Mouse (Mus musculus) bone marrow, adult 2 months (tissue): ENCODE results near the gene Tpbgl. TPM values are rescaled to one million over a fixed set of nuclear protein-coding genes. Genes with fewer than 3 reads are reported as not detected.

Source experiments
- H3K27ac ChIP-seq: fragments of 200-500 bp; 2 replicates; pipeline ENCODE4 v1.5.1; 2012; ENCODE audit warnings: low read depth, mild to moderate bottlenecking, control low read depth, inconsistent platforms, low read length; ENCODE audit not compliant: control insufficient read depth, poor library complexity, insufficient read depth
- H3K4me1 ChIP-seq: fragments of 200-500 bp; 2 replicates; pipeline ENCODE4 v1.6.1; 2011; ENCODE audit warnings: low read length; ENCODE audit not compliant: control insufficient read depth, insufficient read depth
- H3K4me3 ChIP-seq: fragments of 200-500 bp; replicated peaks from 2 replicates; pipeline ENCODE3; 2011; ENCODE audit warnings: mild to moderate bottlenecking, low read depth, low read length, control low read depth; ENCODE audit not compliant: control insufficient read depth
- CTCF ChIP-seq: fragments of 200-500 bp; IDR thresholded peaks from 2 replicates; pipeline ENCODE4 v1.5.1; 2011; ENCODE audit warnings: low read length, control low read depth; ENCODE audit not compliant: control insufficient read depth, insufficient read depth
- POLR2A ChIP-seq: fragments of 200-500 bp; IDR thresholded peaks from 2 replicates; pipeline ENCODE4 v1.6.1; 2011; ENCODE audit warnings: low read depth, mild to moderate bottlenecking, control low read depth, low read length, borderline replicate concordance; ENCODE audit not compliant: control insufficient read depth
- WGBS: fragments of 180-500 bp; shearing (Covaris S2); methylation state at CpG from one replicate; pipeline ENCODE4 v1.1.7; 2018; 5-methylcytosine and 5-hydroxymethylcytosine counted together
- polyA plus RNA-seq: library from polyadenylated mRNA; stranded (reverse); fragments of >200 nt; gene quantifications from 2 replicates; pipeline ENCODE4 v1.2.4, GENCODE M21; 2011; ENCODE audit warnings: low replicate concordance; ENCODE audit not compliant: missing spikeins, insufficient read depth, insufficient read length

The Tpbgl gene
- polyA plus RNA-seq, 1 experiment = not detected

GRCm38 (mm10) chr7:99625722-99626375, 1.1 kb downstream of the Tpbgl start:
- TF ChIP-seq POLR2A (no peak), CTCF (peak; percentile 88)
- H3K4me3 ChIP-seq = no peak overlapping the region
- no peaks in the 10 kb centered on the region; the same call in 1 of the 2 replicates for H3K4me1 ChIP-seq
- WGBS = 1% methylated on average over 81 of the region's 81 CpGs
- peak overlapping the region; percentile 23; the same call in 1 of the 2 replicates for H3K27ac ChIP-seq

- 3% methylated on average over 3 of the region's 3 CpGs for whole genome bisulfite sequencing
- TF ChIP-seq POLR2A (no peak), CTCF (peak; percentile 58)
- H3K27ac ChIP-seq = no peak overlapping the region
- H3K4me1 ChIP-seq = no peaks in the 10 kb centered on the region; the same call in 1 of the 2 replicates
- H3K4me3 ChIP-seq = no peak overlapping the region
These were observed 8.0 kb downstream of the Tpbgl start for GRCm38 (mm10) chr7:99618860-99619259.

- WGBS = 78% methylated on average over 2 of the region's 2 CpGs
- Histone ChIP-seq H3K27ac (no peak overlapping the region), H3K4me3 (no peak overlapping the region), H3K4me1 (no peaks in the 10 kb centered on the region; the same call in 1 of the 2 replicates)
- no peak for TF ChIP-seq POLR2A
- peak; percentile 24; the same call in 1 of the 2 replicates for TF ChIP-seq CTCF
These were observed 8.6 kb downstream of the Tpbgl start for GRCm38 (mm10) chr7:99618264-99618663.

GRCm38 (mm10) chr7:99607632-99608031, 19.3 kb downstream of the Tpbgl start:
- no peak for TF ChIP-seq CTCF
- TF ChIP-seq POLR2A = no peak
- Histone ChIP-seq H3K4me1 (0 out of 2 replicates have a peak, but pooled peaks cover 2% of the 10 kb centered on the region), H3K27ac (no peak overlapping the region), H3K4me3 (no peak overlapping the region)
- WGBS = 10% methylated on average over 2 of the region's 2 CpGs

GRCm38 (mm10) chr7:99606766-99607165, 20.1 kb downstream of the Tpbgl start:
- TF ChIP-seq POLR2A (no peak), CTCF (no peak)
- H3K4me3 ChIP-seq = no peak overlapping the region
- 0 out of 2 replicates have a peak, but pooled peaks cover 2% of the 10 kb centered on the region for H3K4me1 ChIP-seq
- H3K27ac ChIP-seq = no peak overlapping the region
- WGBS = 72% methylated on average over 3 of the region's 3 CpGs

- Histone ChIP-seq H3K4me1 (0 out of 2 replicates have a peak, but pooled peaks cover 2% of the 10 kb centered on the region), H3K27ac (no peak overlapping the region), H3K4me3 (no peak overlapping the region)
- WGBS = 78% methylated on average over 11 of the region's 11 CpGs
- TF ChIP-seq CTCF = no peak
- no peak for TF ChIP-seq POLR2A
These were observed 20.6 kb downstream of the Tpbgl start for GRCm38 (mm10) chr7:99606303-99606702.

GRCm38 (mm10) chr7:99605058-99605457, 21.8 kb downstream of the Tpbgl start:
- Histone ChIP-seq H3K4me1 (0 out of 2 replicates have a peak, but pooled peaks cover 2% of the 10 kb centered on the region), H3K27ac (no peak overlapping the region), H3K4me3 (no peak overlapping the region)
- TF ChIP-seq POLR2A = no peak
- TF ChIP-seq CTCF = no peak
- 56% methylated on average over 2 of the region's 2 CpGs for WGBS

- no peak for TF ChIP-seq POLR2A
- TF ChIP-seq CTCF = no peak
- H3K27ac ChIP-seq = no peak overlapping the region
- 0 out of 2 replicates have a peak, but pooled peaks cover 2% of the 10 kb centered on the region for H3K4me1 ChIP-seq
- H3K4me3 ChIP-seq = no peak overlapping the region
- 81% methylated on average over 8 of the region's 8 CpGs for WGBS
These were observed 22.8 kb downstream of the Tpbgl start for GRCm38 (mm10) chr7:99603875-99604662.
